Mouse (Mus musculus): ENCODE measurements at regions not wholly inside any gene's neighbourhood (a gene's known extent, or its start where the extent isn't known, plus 50 kb on each side); places are given as distances from the start of the nearest gene placed in this dataset.

DNA sequence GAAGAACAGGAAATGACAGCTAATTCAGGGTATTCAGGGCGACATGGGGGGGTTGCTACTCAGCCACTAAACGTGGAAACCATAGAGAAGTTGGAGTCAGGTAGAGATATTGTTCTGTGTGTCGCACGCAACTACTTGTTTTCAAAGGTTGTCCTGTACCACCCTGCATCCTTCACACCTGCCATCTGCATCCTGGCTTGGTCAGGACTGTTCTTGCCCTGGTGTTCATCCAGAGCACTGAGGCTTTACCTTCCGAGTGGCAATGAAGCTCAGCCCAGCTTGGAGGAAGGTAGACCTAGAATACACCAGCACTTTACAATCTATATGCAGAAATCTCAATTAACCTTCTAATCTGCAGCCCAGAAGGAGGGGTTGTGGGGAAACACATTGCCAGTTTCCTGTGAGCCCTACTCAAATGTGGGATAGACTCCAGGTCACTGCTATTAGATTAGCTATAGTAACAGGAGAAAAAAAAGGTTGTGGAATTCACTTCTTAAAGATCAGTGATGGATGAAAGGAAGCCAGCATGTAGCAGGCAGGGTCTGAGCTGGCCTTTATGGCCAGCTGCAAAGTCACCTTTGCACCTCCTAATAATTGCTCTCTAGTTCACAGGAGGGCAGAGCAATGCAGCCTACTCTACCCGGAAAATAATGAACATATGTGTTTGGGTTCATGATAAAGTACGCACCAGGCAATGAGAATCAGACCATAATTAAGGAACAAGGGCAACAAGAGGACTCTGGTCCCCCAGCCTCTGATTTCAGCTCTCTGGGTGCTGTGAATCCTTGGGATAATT is 186.3 kb downstream of the Tcp10c start:
- no peak for TF ChIP-seq CTCF (IDR thresholded peaks at IDR 0.05; ENCODE audit: borderline replicate concordance, insufficient read depth, low read length)
- TF ChIP-seq POLR2A (IDR thresholded peaks at IDR 0.05; ENCODE audit: low read depth, low read length) = no peak
